Mouse (Mus musculus): ENCODE data around the gene A530016L24Rik. TPM values are rescaled to one million over a fixed set of nuclear protein-coding genes. Genes with fewer than 3 reads are reported as not detected.

Gene A530016L24Rik
- polyA plus RNA-seq, 1 experiment from 2014 or later, result 1.2 TPM

GRCm38 (mm10) chr12:112473777-112474176 lies 15.5 kb upstream of the A530016L24Rik start:
- 19% methylated on average over 9 of the region's 9 CpGs for WGBS
- H3K4me3 ChIP-seq (ENCODE audit: low read depth, low read length), result no peak overlapping the region
- H3K9ac ChIP-seq (ENCODE audit: low read depth, low read length), result no peak overlapping the region
- H3K27ac ChIP-seq (replicated peaks; ENCODE audit: low read depth, low read length), result no peak overlapping the region
- no peaks in the 10 kb centered on the region for H3K36me3 ChIP-seq (ENCODE audit: control insufficient read depth, insufficient read depth, low read length)
- H3K4me2 ChIP-seq (ENCODE audit: low read depth, low read length), result no peak overlapping the region
- ATAC-seq (ENCODE audit: low read depth) (peak; percentile 79; the same call in 1 of the 2 replicates), DNase-seq (ENCODE audit: low spot score) (peak; percentile 77)
- no peaks in the 10 kb centered on the region for H3K9me3 ChIP-seq (ENCODE audit: control insufficient read depth, low read length)
- H3K4me1 ChIP-seq (ENCODE audit: control insufficient read depth, insufficient read depth, low read length), result no peaks in the 10 kb centered on the region
- H3K27me3 ChIP-seq (replicated peaks; ENCODE audit: control insufficient read depth, insufficient read depth, low read length), result no peaks in the 10 kb centered on the region; the same call in 1 of the 2 replicates

- H3K4me1 ChIP-seq (ENCODE audit: control insufficient read depth, insufficient read depth, low read length), result peaks cover 21% of the 10 kb centered on the region
- DNase-seq (ENCODE audit: low spot score), result no peak
- no peak for ATAC-seq (ENCODE audit: low read depth)
- no peak overlapping the region for H3K4me3 ChIP-seq (ENCODE audit: low read depth, low read length)
- H3K27ac ChIP-seq (replicated peaks; ENCODE audit: low read depth, low read length), result no peak overlapping the region
- WGBS, result 92% methylated on average over 9 of the region's 9 CpGs
- no peak overlapping the region for H3K4me2 ChIP-seq (ENCODE audit: low read depth, low read length)
- H3K36me3 ChIP-seq (ENCODE audit: control insufficient read depth, insufficient read depth, low read length), result no peaks in the 10 kb centered on the region
- no peaks in the 10 kb centered on the region for H3K9me3 ChIP-seq (ENCODE audit: control insufficient read depth, low read length)
- H3K27me3 ChIP-seq (replicated peaks; ENCODE audit: control insufficient read depth, insufficient read depth, low read length), result no peaks in the 10 kb centered on the region
- H3K9ac ChIP-seq (ENCODE audit: low read depth, low read length), result no peak overlapping the region
Measured at GRCm38 (mm10) chr12:112489535-112489934, 287 bp downstream of the A530016L24Rik start.

- no peaks in the 10 kb centered on the region for H3K36me3 ChIP-seq (ENCODE audit: control insufficient read depth, insufficient read depth, low read length)
- H3K4me3 ChIP-seq (ENCODE audit: low read depth, low read length), result no peak overlapping the region
- 6% methylated on average over 2 of the region's 3 CpGs for WGBS
- H3K9me3 ChIP-seq (ENCODE audit: control insufficient read depth, low read length), result no peaks in the 10 kb centered on the region
- no peaks in the 10 kb centered on the region for H3K27me3 ChIP-seq (replicated peaks; ENCODE audit: control insufficient read depth, insufficient read depth, low read length)
- DNase-seq (ENCODE audit: low spot score) (peak; percentile 84), ATAC-seq (ENCODE audit: low read depth) (peak; percentile 76)
- H3K9ac ChIP-seq (ENCODE audit: low read depth, low read length), result no peak overlapping the region
- H3K27ac ChIP-seq (replicated peaks; ENCODE audit: low read depth, low read length), result peak overlapping the region; percentile 40; the same call in 1 of the 2 replicates
- no peak overlapping the region; the same call in 1 of the 2 replicates for H3K4me2 ChIP-seq (ENCODE audit: low read depth, low read length)
- peaks cover 21% of the 10 kb centered on the region for H3K4me1 ChIP-seq (ENCODE audit: control insufficient read depth, insufficient read depth, low read length)
Measured at GRCm38 (mm10) chr12:112490444-112490939, 1.2 kb downstream of the A530016L24Rik start.

GRCm38 (mm10) chr12:112496136-112496535 lies 6.9 kb downstream of the A530016L24Rik start:
- no peaks in the 10 kb centered on the region for H3K36me3 ChIP-seq (ENCODE audit: control insufficient read depth, insufficient read depth, low read length)

DNA sequence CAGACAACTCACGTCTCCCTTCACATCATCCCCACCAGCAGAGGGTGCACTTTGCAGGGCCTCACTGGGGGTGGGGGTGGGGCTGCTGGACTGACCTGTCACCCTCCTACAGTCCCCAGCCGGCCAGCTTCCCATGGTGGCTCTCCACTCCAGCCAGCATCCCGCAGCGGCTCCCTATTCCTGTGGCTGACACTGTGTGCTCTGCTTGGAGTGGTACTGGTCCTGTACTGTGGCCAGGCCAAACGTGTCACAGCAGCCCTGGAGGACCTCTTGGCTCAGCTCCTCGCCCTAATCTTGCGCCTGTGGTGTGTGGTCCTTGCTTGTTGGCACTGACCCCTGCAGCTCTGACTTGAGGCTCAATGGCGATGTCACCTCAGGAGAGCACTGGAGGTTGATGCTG lies 8.5 kb downstream of the A530016L24Rik start:
- H3K9me3 ChIP-seq (ENCODE audit: control insufficient read depth, low read length), result no peaks in the 10 kb centered on the region
- ATAC-seq (ENCODE audit: low read depth) (no peak), DNase-seq (ENCODE audit: low spot score) (no peak)
- H3K4me3 ChIP-seq (ENCODE audit: low read depth, low read length), result no peak overlapping the region
- H3K9ac ChIP-seq (ENCODE audit: low read depth, low read length), result no peak overlapping the region
- H3K4me2 ChIP-seq (ENCODE audit: low read depth, low read length), result no peak overlapping the region
- no peaks in the 10 kb centered on the region for H3K36me3 ChIP-seq (ENCODE audit: control insufficient read depth, insufficient read depth, low read length)
- 81% methylated on average over 8 of the region's 8 CpGs for WGBS
- H3K27ac ChIP-seq (replicated peaks; ENCODE audit: low read depth, low read length), result no peak overlapping the region
- no peaks in the 10 kb centered on the region for H3K4me1 ChIP-seq (ENCODE audit: control insufficient read depth, insufficient read depth, low read length)
- no peaks in the 10 kb centered on the region for H3K27me3 ChIP-seq (replicated peaks; ENCODE audit: control insufficient read depth, insufficient read depth, low read length)

More at GRCm38 (mm10) chr12:112496136-112496535, 6.9 kb downstream of the A530016L24Rik start:
- no peak overlapping the region for H3K9ac ChIP-seq (ENCODE audit: low read depth, low read length)
- no peak overlapping the region for H3K4me3 ChIP-seq (ENCODE audit: low read depth, low read length)
- WGBS, result 73% methylated on average over 5 of the region's 5 CpGs
- H3K27ac ChIP-seq (replicated peaks; ENCODE audit: low read depth, low read length), result no peak overlapping the region
- H3K27me3 ChIP-seq (replicated peaks; ENCODE audit: control insufficient read depth, insufficient read depth, low read length), result no peaks in the 10 kb centered on the region
- H3K4me1 ChIP-seq (ENCODE audit: control insufficient read depth, insufficient read depth, low read length), result peaks cover 7% of the 10 kb centered on the region
- DNase-seq (ENCODE audit: low spot score) (no peak), ATAC-seq (ENCODE audit: low read depth) (no peak)
- no peaks in the 10 kb centered on the region for H3K9me3 ChIP-seq (ENCODE audit: control insufficient read depth, low read length)
- H3K4me2 ChIP-seq (ENCODE audit: low read depth, low read length), result no peak overlapping the region

GRCm38 (mm10) chr12:112498683-112499082 lies 9.4 kb downstream of the A530016L24Rik start:
- Histone ChIP-seq H3K4me2 (ENCODE audit: low read depth, low read length) (no peak overlapping the region), H3K27me3 (replicated peaks; ENCODE audit: control insufficient read depth, insufficient read depth, low read length) (no peaks in the 10 kb centered on the region), H3K9me3 (ENCODE audit: control insufficient read depth, low read length) (no peaks in the 10 kb centered on the region), H3K27ac (replicated peaks; ENCODE audit: low read depth, low read length) (no peak overlapping the region), H3K36me3 (ENCODE audit: control insufficient read depth, insufficient read depth, low read length) (no peaks in the 10 kb centered on the region), H3K9ac (ENCODE audit: low read depth, low read length) (no peak overlapping the region), H3K4me1 (ENCODE audit: control insufficient read depth, insufficient read depth, low read length) (no peaks in the 10 kb centered on the region), H3K4me3 (ENCODE audit: low read depth, low read length) (no peak overlapping the region)
- DNase-seq (ENCODE audit: low spot score) (no peak), ATAC-seq (ENCODE audit: low read depth) (0 out of 2 replicates have a peak, but pooled peaks have one; percentile 30)
- 25% methylated on average over 11 of the region's 11 CpGs for WGBS

DNA sequence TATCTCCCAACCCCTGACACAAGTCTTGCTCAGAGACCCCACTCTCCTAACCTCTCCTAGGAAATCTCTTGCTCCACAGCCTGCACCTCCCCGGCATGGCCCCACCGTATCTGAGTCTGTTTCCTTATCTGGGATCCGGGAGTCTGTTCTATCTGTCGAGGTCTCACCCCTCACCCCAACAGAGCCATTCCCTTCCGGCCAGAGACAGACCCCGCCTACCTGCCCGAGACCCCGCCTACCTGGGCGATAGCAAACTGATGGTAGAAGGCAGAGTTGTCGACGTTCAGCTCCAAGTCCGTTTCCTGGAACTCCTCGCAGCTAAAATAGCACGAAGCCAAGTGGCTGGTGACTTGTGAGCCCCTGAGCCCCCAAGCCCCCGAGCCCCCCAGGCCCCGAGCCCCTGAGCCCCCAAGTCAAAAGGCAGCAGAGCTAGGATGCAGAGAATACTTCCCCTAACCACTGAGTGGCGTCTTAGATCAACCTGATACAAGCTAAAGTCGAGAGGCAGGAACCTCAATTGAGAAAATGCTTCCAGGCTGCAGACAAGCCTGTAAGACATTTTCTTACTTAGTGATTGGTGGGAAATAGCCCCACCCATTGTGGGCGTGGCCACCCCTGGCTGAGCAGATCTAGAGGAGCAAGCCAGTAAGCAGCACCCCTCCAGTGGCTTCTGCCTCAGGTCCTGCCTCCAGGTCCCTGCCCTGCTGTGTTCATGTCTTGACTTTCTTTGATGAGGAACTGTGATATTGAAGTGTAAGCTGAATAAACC lies 13.9 kb downstream of the A530016L24Rik start:
- no peaks in the 10 kb centered on the region for H3K27me3 ChIP-seq (replicated peaks; ENCODE audit: control insufficient read depth, insufficient read depth, low read length)
- DNase-seq (ENCODE audit: low spot score) (no peak), ATAC-seq (ENCODE audit: low read depth) (no peak)
- H3K9ac ChIP-seq (ENCODE audit: low read depth, low read length), result no peak overlapping the region
- no peaks in the 10 kb centered on the region for H3K9me3 ChIP-seq (ENCODE audit: control insufficient read depth, low read length)
- no peak overlapping the region for H3K4me2 ChIP-seq (ENCODE audit: low read depth, low read length)
- WGBS, result 32% methylated on average over 19 of the region's 19 CpGs
- H3K4me3 ChIP-seq (ENCODE audit: low read depth, low read length), result no peak overlapping the region
- no peaks in the 10 kb centered on the region for H3K4me1 ChIP-seq (ENCODE audit: control insufficient read depth, insufficient read depth, low read length)
- H3K27ac ChIP-seq (replicated peaks; ENCODE audit: low read depth, low read length), result no peak overlapping the region
- H3K36me3 ChIP-seq (ENCODE audit: control insufficient read depth, insufficient read depth, low read length), result no peaks in the 10 kb centered on the region

GRCm38 (mm10) chr12:112506267-112506666 lies 17.0 kb downstream of the A530016L24Rik start:
- H3K9me3 ChIP-seq (ENCODE audit: control insufficient read depth, low read length), result no peaks in the 10 kb centered on the region
- 73% methylated on average over 6 of the region's 6 CpGs for WGBS
- H3K4me3 ChIP-seq (ENCODE audit: low read depth, low read length), result no peak overlapping the region
- DNase-seq (ENCODE audit: low spot score), result no peak
- H3K4me1 ChIP-seq (ENCODE audit: control insufficient read depth, insufficient read depth, low read length), result 0 out of 2 replicates have a peak, but pooled peaks cover 7% of the 10 kb centered on the region
- H3K27me3 ChIP-seq (replicated peaks; ENCODE audit: control insufficient read depth, insufficient read depth, low read length), result peaks cover 23% of the 10 kb centered on the region
- no peak overlapping the region for H3K4me2 ChIP-seq (ENCODE audit: low read depth, low read length)
- H3K27ac ChIP-seq (replicated peaks; ENCODE audit: low read depth, low read length), result no peak overlapping the region
- H3K36me3 ChIP-seq (ENCODE audit: control insufficient read depth, insufficient read depth, low read length), result no peaks in the 10 kb centered on the region
- no peak for ATAC-seq (ENCODE audit: low read depth)
- no peak overlapping the region for H3K9ac ChIP-seq (ENCODE audit: low read depth, low read length)
